Mouse (Mus musculus) CH12.LX (cell line): ENCODE measurements around the gene Tmem240.

ENCODE experiments used
- CTCF ChIP-seq, 2 experiments: IDR thresholded peaks in 1 of 2; conservative IDR thresholded peaks in 1 of 2; 2 replicates each; pipeline ENCODE4 v1.5.1; 2011 to 2012; ENCODE audit warnings: low read depth in 2 of 2, low read length in 2 of 2, improper control_type of control experiment in 1 of 2, inconsistent platforms in 1 of 2, mild to moderate bottlenecking in 1 of 2, moderate library complexity in 1 of 2
- E2F4 ChIP-seq: IDR thresholded peaks from 2 replicates; pipeline ENCODE4 v1.6.1; 2011; ENCODE audit warnings: low read depth, low read length, improper control_type of control experiment; ENCODE audit not compliant: insufficient replicate concordance
- ETS1 ChIP-seq: conservative IDR thresholded peaks from 2 replicates; pipeline ENCODE4 v1.6.1; 2012; ENCODE audit warnings: low read depth, mild to moderate bottlenecking, inconsistent platforms, low read length, improper control_type of control experiment, moderate library complexity
- JUND ChIP-seq: conservative IDR thresholded peaks from 2 replicates; pipeline ENCODE4 v1.6.1; 2011; ENCODE audit warnings: low read depth, low read length, improper control_type of control experiment
- MAX ChIP-seq: IDR thresholded peaks from 2 replicates; pipeline ENCODE4 v1.6.1; 2011; ENCODE audit warnings: low read length, improper control_type of control experiment
- MEF2A ChIP-seq: IDR thresholded peaks from 2 replicates; pipeline ENCODE4 v1.6.1; 2014; ENCODE audit warnings: low read depth, mild to moderate bottlenecking, inconsistent platforms, low read length, improper control_type of control experiment, borderline replicate concordance
- MXI1 ChIP-seq: IDR thresholded peaks from 2 replicates; pipeline ENCODE4 v1.6.1; 2011; ENCODE audit warnings: mild to moderate bottlenecking, low read depth, low read length, improper control_type of control experiment
- NRF1 ChIP-seq: IDR thresholded peaks from 2 replicates; pipeline ENCODE4 v1.6.1; 2014; ENCODE audit warnings: low read depth, mild to moderate bottlenecking, inconsistent platforms, low read length, improper control_type of control experiment, moderate library complexity
- POLR2A ChIP-seq: IDR thresholded peaks from 2 replicates; pipeline ENCODE4 v1.6.1; 2011; ENCODE audit warnings: low read depth, mild to moderate bottlenecking, improper control_type of control experiment, low read length
- POLR2AphosphoS2 ChIP-seq: IDR thresholded peaks from 2 replicates; pipeline ENCODE4 v1.6.1; 2011; ENCODE audit warnings: low read depth, low read length, improper control_type of control experiment
- SIN3A ChIP-seq: IDR thresholded peaks from 2 replicates; pipeline ENCODE4 v1.6.1; 2012; ENCODE audit warnings: low read length, improper control_type of control experiment, inconsistent platforms
- USF1 ChIP-seq: IDR thresholded peaks from 2 replicates; pipeline ENCODE4 v1.6.1; 2014; ENCODE audit warnings: low read depth, mild to moderate bottlenecking, inconsistent platforms, low read length, improper control_type of control experiment
- ZMIZ1 ChIP-seq: IDR thresholded peaks from 2 replicates; pipeline ENCODE4 v1.6.1; 2012; ENCODE audit warnings: low read depth, mild to moderate bottlenecking, inconsistent platforms, low read length, improper control_type of control experiment

DNA sequence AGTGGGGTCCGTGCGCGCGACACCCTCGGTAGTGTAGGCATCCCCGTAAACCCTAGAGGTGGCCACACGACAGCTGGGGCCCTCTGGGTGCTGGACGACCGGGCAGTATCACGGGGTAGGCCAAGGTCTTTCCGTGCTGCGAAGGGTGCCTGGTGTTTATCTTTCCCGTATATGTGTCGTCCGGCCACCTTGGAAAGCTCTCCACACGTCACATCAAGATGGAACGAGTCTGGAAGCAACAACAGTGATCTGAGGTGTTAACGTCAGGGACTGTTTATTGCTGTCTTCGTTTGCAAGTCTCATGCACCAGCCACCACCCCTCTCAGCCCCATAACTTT, 29.0 kb upstream of the Tmem240 start:
- TF ChIP-seq ETS1: no peak
- no peak for TF ChIP-seq CTCF (conservative IDR thresholded peaks at IDR 0.05 in 1 of 2, IDR thresholded peaks at IDR 0.05 in 1 of 2; ENCODE audit: low read depth in 2 of 2, low read length in 2 of 2)
- TF ChIP-seq POLR2AphosphoS2: no peak
- TF ChIP-seq POLR2A: no peak
- no peak; the same call in 1 of the 2 replicates for TF ChIP-seq SIN3A
- TF ChIP-seq NRF1: no peak
- TF ChIP-seq ZMIZ1: no peak
- TF ChIP-seq E2F4: no peak
- TF ChIP-seq MXI1: no peak
- no peak for TF ChIP-seq MEF2A
- no peak for TF ChIP-seq JUND
- TF ChIP-seq MAX: no peak
- TF ChIP-seq USF1: no peak
